Mouse (Mus musculus): Measurements from ENCODE around the gene Slc22a26. TPM values are rescaled to one million over a fixed set of nuclear protein-coding genes. Genes with fewer than 3 reads are reported as not detected.
"Not testable (repeated sequence)": the region's sequence is repeated elsewhere in the genome, so short reads cannot be mapped to it uniquely, and the experiment has no call there.

Slc22a26 gene
- polyA plus RNA-seq (2015; fragmentation: Nextera tagmentation; extraction: Ambion mirVana) = not detected in 2 replicates

DNA sequence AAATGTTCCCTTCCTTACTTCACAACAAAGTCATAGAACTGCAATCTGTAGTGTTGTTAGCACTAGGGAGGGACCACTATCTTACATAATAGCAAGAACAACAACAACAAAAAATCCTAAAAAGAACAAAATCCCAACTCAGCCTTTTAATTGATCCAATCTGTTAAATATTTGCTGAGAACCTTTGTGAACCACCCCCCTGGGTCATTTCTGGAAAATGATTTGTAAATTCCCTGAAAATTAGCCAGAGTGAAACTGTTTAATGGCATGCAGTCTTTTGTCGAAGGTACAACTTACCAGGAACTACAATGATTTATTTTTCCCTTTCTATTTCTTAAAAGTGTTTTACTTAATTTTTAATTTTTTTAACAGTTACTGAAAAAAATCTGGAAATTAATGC lies at the start of gene Slc22a26:
TSS of gene Slc22a26 (minus strand) at position 97 of the 400 bp plus-strand sequence.
- 68% methylated on average over 1 of the region's 1 CpGs for WGBS
- no peak within 1 kb of the TSS for H3K4me3 ChIP-seq (ENCODE audit: low read depth, low read length)
- H3K9me3 ChIP-seq (ENCODE audit: low read length) = no peaks in the 10 kb centered on the region
- H3K9ac ChIP-seq (replicated peaks; ENCODE audit: low read depth) = no peak within 1 kb of the TSS
- no peaks in the 10 kb centered on the region for H3K36me3 ChIP-seq (ENCODE audit: insufficient read depth, low read length)
- no peaks in the 10 kb centered on the region for H3K4me1 ChIP-seq (ENCODE audit: insufficient read depth, low read depth, low read length)
- ATAC-seq (no peak), DNase-seq (ENCODE audit: low spot score) (no peak)
- no peak within 1 kb of the TSS for H3K27ac ChIP-seq (ENCODE audit: low read length)
- H3K4me2 ChIP-seq (replicated peaks; ENCODE audit: low read depth, low read length) = no peak within 1 kb of the TSS
- no peak for TF ChIP-seq CTCF (IDR thresholded peaks at IDR 0.05)
- TF ChIP-seq EP300 (IDR thresholded peaks at IDR 0.05) = no peak
- no peaks in the 10 kb centered on the region for H3K27me3 ChIP-seq (replicated peaks; ENCODE audit: insufficient read depth, low read length)

DNA sequence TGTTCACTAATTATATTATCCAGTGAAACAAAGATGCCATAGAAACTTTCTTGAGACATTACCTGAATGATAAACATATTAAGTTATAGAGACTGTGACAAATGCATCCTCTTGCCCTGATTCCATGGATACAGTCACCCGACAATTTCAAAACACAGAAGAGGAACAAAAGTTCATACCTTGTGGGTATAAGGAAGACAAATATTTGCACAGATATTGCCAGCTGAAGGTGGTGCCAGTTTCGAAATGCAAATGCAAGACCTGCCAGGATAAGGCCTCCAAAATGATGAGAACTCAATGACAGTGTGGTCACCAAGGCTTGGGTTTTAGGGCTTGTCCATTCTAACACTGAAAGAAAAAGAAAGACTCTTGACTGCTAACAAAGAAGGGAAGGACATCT lies 27.4 kb upstream of the Slc22a26 start:
- Histone ChIP-seq H3K27me3 (replicated peaks; ENCODE audit: insufficient read depth, low read length) (no peaks in the 10 kb centered on the region), H3K9me3 (ENCODE audit: low read length) (no peaks in the 10 kb centered on the region), H3K4me2 (replicated peaks; ENCODE audit: low read depth, low read length) (no peak overlapping the region), H3K4me3 (ENCODE audit: low read depth, low read length) (no peak overlapping the region), H3K9ac (replicated peaks; ENCODE audit: low read depth) (no peak overlapping the region), H3K27ac (ENCODE audit: low read length) (no peak overlapping the region), H3K36me3 (ENCODE audit: insufficient read depth, low read length) (no peaks in the 10 kb centered on the region), H3K4me1 (ENCODE audit: insufficient read depth, low read depth, low read length) (no peaks in the 10 kb centered on the region)
- no peak for TF ChIP-seq EP300 (IDR thresholded peaks at IDR 0.05)
- TF ChIP-seq CTCF (IDR thresholded peaks at IDR 0.05) = no peak
- ATAC-seq (no peak), DNase-seq (ENCODE audit: low spot score) (no peak)
- WGBS = 53% methylated on average over 2 of the region's 2 CpGs

DNA sequence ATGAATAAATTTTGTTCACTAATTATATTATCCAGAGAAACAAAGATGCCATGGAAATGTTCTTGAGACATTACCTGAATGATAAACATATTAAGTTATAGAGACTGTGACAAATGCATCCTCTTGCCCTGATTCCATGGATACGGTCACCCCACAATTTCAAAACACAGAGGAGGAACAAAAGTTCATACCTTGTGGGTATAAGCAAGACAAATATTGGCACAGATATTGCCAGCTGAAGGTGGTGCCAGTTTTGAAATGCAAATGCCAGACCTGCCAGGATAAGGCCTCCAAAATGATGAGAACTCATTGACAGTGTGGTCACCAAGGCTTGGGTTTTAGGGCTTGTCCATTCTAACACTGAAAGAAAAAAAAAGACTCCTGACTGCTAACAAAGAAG lies 11.9 kb downstream of the Slc22a26 start:
- H3K4me3 ChIP-seq (ENCODE audit: low read depth, low read length) = no peak overlapping the region
- no peaks in the 10 kb centered on the region for H3K4me1 ChIP-seq (ENCODE audit: insufficient read depth, low read depth, low read length)
- H3K4me2 ChIP-seq (replicated peaks; ENCODE audit: low read depth, low read length) = no peak overlapping the region
- no peak overlapping the region for H3K27ac ChIP-seq (ENCODE audit: low read length)
- ATAC-seq (no peak), DNase-seq (ENCODE audit: low spot score) (no peak)
- H3K9ac ChIP-seq (replicated peaks; ENCODE audit: low read depth) = no peak overlapping the region
- TF ChIP-seq EP300 (IDR thresholded peaks at IDR 0.05) = no peak
- no peak for TF ChIP-seq CTCF (IDR thresholded peaks at IDR 0.05)
- no peaks in the 10 kb centered on the region for H3K36me3 ChIP-seq (ENCODE audit: insufficient read depth, low read length)
- WGBS = 97% methylated on average over 1 of the region's 1 CpGs
- H3K27me3 ChIP-seq (replicated peaks; ENCODE audit: insufficient read depth, low read length) = no peaks in the 10 kb centered on the region
- no peaks in the 10 kb centered on the region for H3K9me3 ChIP-seq (ENCODE audit: low read length)

DNA sequence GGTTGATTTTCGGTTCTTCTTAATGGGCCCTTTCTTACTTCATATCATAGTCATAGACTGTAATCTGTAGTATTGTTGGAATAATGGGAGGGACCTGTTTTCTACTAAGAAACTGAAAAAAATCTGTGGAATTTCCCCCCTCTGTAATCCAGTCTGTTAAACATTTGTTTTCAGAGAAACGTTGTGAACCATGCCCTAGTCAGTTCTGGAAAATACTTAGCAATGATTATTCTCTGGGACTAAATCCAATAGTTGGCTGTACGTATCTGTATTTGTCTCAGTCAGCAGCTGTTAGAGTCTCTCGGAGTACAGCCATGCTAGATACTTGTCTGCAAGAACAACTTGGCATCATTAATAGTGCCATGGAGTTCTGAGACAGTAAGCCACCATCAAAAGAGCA lies 27.2 kb downstream of the Slc22a26 start:
- no peak for ATAC-seq
- no peaks in the 10 kb centered on the region for H3K36me3 ChIP-seq (ENCODE audit: insufficient read depth, low read length)

DNA sequence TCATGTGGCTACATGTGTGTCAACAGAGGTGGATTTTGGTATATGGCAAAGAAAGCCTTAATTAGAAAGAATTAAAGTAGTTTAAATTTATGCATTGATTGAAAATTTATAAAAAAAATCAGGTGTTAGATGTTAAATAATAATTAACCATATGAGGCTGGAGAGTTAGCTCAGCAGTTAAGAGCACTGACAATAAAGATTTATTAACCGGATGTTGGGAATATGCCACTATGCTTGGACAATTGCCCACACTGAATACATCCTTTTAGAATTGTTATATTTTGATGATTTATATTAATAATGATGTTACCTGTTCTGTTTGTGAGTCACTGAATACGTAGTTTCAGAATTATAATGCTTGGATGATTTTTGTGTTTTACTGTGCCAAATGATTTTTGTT lies 36.3 kb downstream of the Slc22a26 start:
- H3K4me3 ChIP-seq (ENCODE audit: low read depth, low read length) = no peak overlapping the region
- WGBS = 80% methylated on average over 2 of the region's 2 CpGs
- DNase-seq (ENCODE audit: low spot score) = no peak
- ATAC-seq = no peak
- TF ChIP-seq EP300 (IDR thresholded peaks at IDR 0.05) = no peak
- no peak for TF ChIP-seq CTCF (IDR thresholded peaks at IDR 0.05)
- H3K27ac ChIP-seq (ENCODE audit: low read length) = no peak overlapping the region
- H3K27me3 ChIP-seq (replicated peaks; ENCODE audit: insufficient read depth, low read length) = no peaks in the 10 kb centered on the region
- no peaks in the 10 kb centered on the region for H3K36me3 ChIP-seq (ENCODE audit: insufficient read depth, low read length)
- no peaks in the 10 kb centered on the region for H3K4me1 ChIP-seq (ENCODE audit: insufficient read depth, low read depth, low read length)
- H3K9ac ChIP-seq (replicated peaks; ENCODE audit: low read depth) = no peak overlapping the region
- no peak overlapping the region for H3K4me2 ChIP-seq (replicated peaks; ENCODE audit: low read depth, low read length)
- H3K9me3 ChIP-seq (ENCODE audit: low read length) = no peaks in the 10 kb centered on the region

More for the DNA sequence above, 27.2 kb downstream of the Slc22a26 start:
- DNase-seq (ENCODE audit: low spot score) = no peak
- Histone ChIP-seq H3K27me3 (replicated peaks; ENCODE audit: insufficient read depth, low read length) (no peaks in the 10 kb centered on the region), H3K9me3 (ENCODE audit: low read length) (no peaks in the 10 kb centered on the region), H3K27ac (ENCODE audit: low read length) (no peak overlapping the region), H3K4me2 (replicated peaks; ENCODE audit: low read depth, low read length) (no peak overlapping the region), H3K9ac (replicated peaks; ENCODE audit: low read depth) (no peak overlapping the region), H3K4me3 (ENCODE audit: low read depth, low read length) (no peak overlapping the region), H3K4me1 (ENCODE audit: insufficient read depth, low read depth, low read length) (no peaks in the 10 kb centered on the region)
- TF ChIP-seq EP300 (IDR thresholded peaks at IDR 0.05) = no peak
- no peak for TF ChIP-seq CTCF (IDR thresholded peaks at IDR 0.05)
- 64% methylated on average over 4 of the region's 4 CpGs for WGBS

DNA sequence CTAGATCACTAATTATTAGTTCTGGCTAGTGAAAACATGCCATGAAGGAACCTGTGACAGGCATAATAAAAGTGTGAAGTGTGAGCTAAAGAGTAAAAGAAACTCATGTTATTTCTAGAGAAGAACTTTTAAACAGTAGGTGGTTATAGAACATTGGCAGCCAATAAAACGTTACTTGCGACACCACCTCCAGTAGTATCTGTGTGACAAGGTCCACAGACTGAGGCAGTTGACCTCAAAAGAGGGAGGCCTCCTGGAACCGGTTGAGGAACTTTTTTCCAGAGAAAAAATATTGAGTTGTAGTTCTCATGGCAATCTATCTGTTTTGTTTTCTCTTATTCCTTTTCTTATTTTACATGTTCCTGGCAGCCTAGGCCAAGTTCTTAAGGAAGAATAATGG lies 36.9 kb downstream of the Slc22a26 start:
- H3K27ac ChIP-seq (ENCODE audit: low read length) = no peak overlapping the region
- no peaks in the 10 kb centered on the region for H3K4me1 ChIP-seq (ENCODE audit: insufficient read depth, low read depth, low read length)
- ATAC-seq (no peak), DNase-seq (ENCODE audit: low spot score) (no peak)
- no peaks in the 10 kb centered on the region for H3K9me3 ChIP-seq (ENCODE audit: low read length)
- H3K4me2 ChIP-seq (replicated peaks; ENCODE audit: low read depth, low read length) = no peak overlapping the region
- no peaks in the 10 kb centered on the region for H3K27me3 ChIP-seq (replicated peaks; ENCODE audit: insufficient read depth, low read length)
- no peaks in the 10 kb centered on the region for H3K36me3 ChIP-seq (ENCODE audit: insufficient read depth, low read length)
- no peak for TF ChIP-seq CTCF (IDR thresholded peaks at IDR 0.05)
- TF ChIP-seq EP300 (IDR thresholded peaks at IDR 0.05) = no peak
- no peak overlapping the region for H3K9ac ChIP-seq (replicated peaks; ENCODE audit: low read depth)
- WGBS = 82% methylated on average over 3 of the region's 3 CpGs
- H3K4me3 ChIP-seq (ENCODE audit: low read depth, low read length) = no peak overlapping the region

DNA sequence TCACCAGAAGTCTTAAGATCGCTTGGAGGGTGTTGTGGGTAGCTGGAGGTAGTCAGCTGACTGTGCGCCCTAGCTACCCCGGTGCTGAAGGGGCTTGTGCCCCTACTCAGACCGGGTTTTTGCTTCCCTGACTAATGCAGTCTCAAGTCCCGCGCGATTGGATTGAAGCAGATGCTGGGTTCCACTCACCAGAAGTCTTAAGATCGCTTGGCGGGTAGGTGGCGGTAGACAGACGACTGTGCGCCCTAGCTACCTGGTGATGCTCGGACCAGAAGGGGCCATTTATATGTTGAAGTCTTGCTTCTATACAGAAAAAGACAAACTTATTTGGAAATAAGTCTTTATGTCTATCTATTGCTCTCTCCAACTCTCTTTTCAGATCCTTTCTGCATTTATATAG lies 49.1 kb downstream of the Slc22a26 start:
- 65% methylated on average over 13 of the region's 13 CpGs for WGBS
- not testable (repeated sequence) for H3K4me3 ChIP-seq (ENCODE audit: low read depth, low read length); H3K36me3 ChIP-seq (ENCODE audit: insufficient read depth, low read length); H3K27me3 ChIP-seq (replicated peaks; ENCODE audit: insufficient read depth, low read length); ATAC-seq; H3K9me3 ChIP-seq (ENCODE audit: low read length); H3K9ac ChIP-seq (replicated peaks; ENCODE audit: low read depth); DNase-seq (ENCODE audit: low spot score); H3K27ac ChIP-seq (ENCODE audit: low read length); H3K4me1 ChIP-seq (ENCODE audit: insufficient read depth, low read depth, low read length); H3K4me2 ChIP-seq (replicated peaks; ENCODE audit: low read depth, low read length)

Other genes starting within 250 kb of the Slc22a26 start
- 17.9 and 19.1 TPM in 2 replicates for gene Pla2g16, start 245.2 kb downstream of the Slc22a26 start, polyA plus RNA-seq (2015; fragmentation: Nextera tagmentation; extraction: Ambion mirVana)
- gene Lgals12, start 195.5 kb downstream of the Slc22a26 start, polyA plus RNA-seq (2015; fragmentation: Nextera tagmentation; extraction: Ambion mirVana) = 0.36 and 0.54 TPM in 2 replicates
- 0.18 TPM in 1 of 2 replicates, not detected in the other for gene Hrasls5, start 190.1 kb downstream of the Slc22a26 start, polyA plus RNA-seq (2015; fragmentation: Nextera tagmentation; extraction: Ambion mirVana)
- gene Slc22a19, start 91.4 kb downstream of the Slc22a26 start, polyA plus RNA-seq (2015; fragmentation: Nextera tagmentation; extraction: Ambion mirVana) = 6.8 and 6.9 TPM in 2 replicates
- not detected in 2 replicates for gene Slc22a27, start 163.4 kb upstream of the Slc22a26 start, polyA plus RNA-seq (2015; fragmentation: Nextera tagmentation; extraction: Ambion mirVana)